In genomic region chr17:12249783-12250504, GRCm38 (mm10) we compare ENCODE assay signal across 10 mouse cellular contexts.
DNase-seq lines count a peak whose midpoint lies in the region; TF ChIP-seq lines count a peak whose summit lies in the region.
"Had no signal": no experiment of that assay in that cellular context is flagged by ENCODE, and none has a peak within 500 bp of the region (broad histone marks: within the 10 kb centered on the region; RNA-seq: fewer than 3 reads in every experiment).

No protein-coding gene starts in this region.

- H3K27me3 ChIP-seq in E14TG2a.4 (ENCODE audit: insufficient read depth, low read length): no peaks in the 10 kb centered on the region
- H3K27me3 ChIP-seq: embryonic facial prominence, embryonic 12.5 days had no signal

- TF ChIP-seq CTCF in E14TG2a.4 (conservative IDR thresholded peaks at IDR 0.05; ENCODE audit: low read length): peak; percentile 13; the same call in 1 of the 2 replicates

- no peaks in the 10 kb centered on the region for H3K4me1 ChIP-seq in E14TG2a.4 (replicated peaks; ENCODE audit: low read depth, low read length)
- H3K4me1 ChIP-seq: embryonic facial prominence, embryonic 12.5 days had no signal

- no peak overlapping the region for H3K4me3 ChIP-seq in E14TG2a.4 (replicated peaks; ENCODE audit: low read length)
- H3K4me3 ChIP-seq: embryonic facial prominence, embryonic 12.5 days had no signal

- DNase-seq in layer of hippocampus, adult 11-12 months (ENCODE audit: low spot score): peak; percentile 67
- DNase-seq in layer of hippocampus, adult 8-10 months (ENCODE audit: low spot score in 2 of 2): no peak
- DNase-seq in 416B (ENCODE audit: low read depth): peak; percentile 31
- DNase-seq in heart, postnatal 36 days: peak; percentile 12 to 32
- DNase-seq in cerebellum, adult 18-20 months: no peak
- no peak for DNase-seq in right cerebral cortex, postnatal 36 days (ENCODE audit: low spot score in 2 of 2)
- no peak for DNase-seq in embryo, embryonic 10.5 days (ENCODE audit: low spot score)
- DNase-seq: gastrocnemius, postnatal 36 days had no signal

- intact Hi-C loops in heart, postnatal 36 days (cut with DNase I): no loop called here

- peaks cover 58% of the 10 kb centered on the region for H3K9me3 ChIP-seq in E14TG2a.4 (ENCODE audit: low read length)

- H3K36me3 ChIP-seq in E14TG2a.4 (ENCODE audit: insufficient read depth, low read length): peaks cover 87% of the 10 kb centered on the region

Comparison
In these comparisons a context has a peak if more than half of its experiments do, and no peak if none do; other contexts are left out.
1. DNase-seq: peak in layer of hippocampus, adult 11-12 months (single experiment), 416B (single experiment) and heart, postnatal 36 days (2 of 2); none in layer of hippocampus, adult 8-10 months (0 of 2), cerebellum, adult 18-20 months (0 of 2), right cerebral cortex, postnatal 36 days (0 of 2) and embryo, embryonic 10.5 days (single experiment).